Mouse (Mus musculus): Measurements from ENCODE around the gene Nemp1. TPM values are rescaled to one million over a fixed set of nuclear protein-coding genes. Genes with fewer than 3 reads are reported as not detected.
"Not testable (repeated sequence)": the region's sequence is repeated elsewhere in the genome, so short reads cannot be mapped to it uniquely, and the experiment has no call there.

The Nemp1 gene
- polyA plus RNA-seq, 1 experiment = 9.1 TPM

DNA sequence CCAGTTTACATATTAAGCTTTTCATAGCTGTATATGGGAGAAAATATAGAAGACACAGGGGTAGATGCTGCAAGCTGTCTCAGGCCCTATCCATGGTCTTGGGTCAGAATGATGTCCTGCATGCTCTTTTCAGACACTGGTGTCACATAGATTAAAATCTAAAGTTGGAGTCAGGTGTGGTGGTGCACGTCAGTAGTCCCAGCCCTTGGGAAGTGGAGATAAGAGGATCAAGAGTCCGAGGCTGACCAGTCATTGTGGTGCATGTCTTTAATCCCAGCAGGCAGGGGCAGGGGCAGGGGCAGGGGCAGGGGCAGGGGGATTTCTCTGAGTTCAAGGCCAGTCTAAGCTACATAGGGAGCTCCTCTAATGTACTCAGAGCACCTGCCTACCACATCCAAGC is 20.9 kb upstream of the Nemp1 start:
- no peak for DNase-seq (ENCODE audit: low spot score)

DNA sequence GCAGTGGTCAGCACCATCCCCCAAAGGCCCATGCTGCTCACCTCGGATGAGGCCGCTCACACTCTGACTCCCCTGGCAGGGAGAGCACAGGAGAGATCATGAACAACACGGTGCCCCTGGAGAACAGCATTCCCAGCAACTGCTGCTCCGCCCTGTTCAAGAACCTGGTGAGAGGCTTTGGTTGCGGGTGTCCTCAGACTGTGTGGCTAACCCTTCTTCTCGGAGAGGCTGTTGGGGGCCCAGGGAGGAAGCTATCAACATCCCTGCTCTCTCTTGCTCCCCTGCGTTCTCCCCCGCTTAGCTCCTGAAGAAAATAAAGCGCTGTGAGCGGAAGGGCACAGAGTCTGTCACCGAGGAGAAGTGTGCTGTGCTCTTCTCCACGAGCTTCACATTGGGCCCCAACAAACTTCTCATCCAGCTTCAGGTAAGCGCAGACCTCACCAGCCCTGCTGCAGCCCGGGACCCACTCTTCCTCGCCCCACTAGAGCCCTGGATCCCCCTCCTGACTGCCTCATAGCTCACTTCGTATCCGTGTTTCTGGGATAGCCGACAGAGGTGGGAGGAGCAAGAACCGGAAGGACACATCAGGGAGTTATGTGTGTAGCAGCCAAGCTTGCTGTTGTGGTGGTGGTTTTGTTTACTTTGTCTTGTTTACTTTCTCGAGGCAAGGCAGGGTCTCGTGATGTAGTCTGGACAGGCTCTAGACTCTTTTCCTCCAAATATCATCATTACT is 13.6 kb upstream of the Nemp1 start:
- DNase-seq (ENCODE audit: low spot score) = no peak

DNA sequence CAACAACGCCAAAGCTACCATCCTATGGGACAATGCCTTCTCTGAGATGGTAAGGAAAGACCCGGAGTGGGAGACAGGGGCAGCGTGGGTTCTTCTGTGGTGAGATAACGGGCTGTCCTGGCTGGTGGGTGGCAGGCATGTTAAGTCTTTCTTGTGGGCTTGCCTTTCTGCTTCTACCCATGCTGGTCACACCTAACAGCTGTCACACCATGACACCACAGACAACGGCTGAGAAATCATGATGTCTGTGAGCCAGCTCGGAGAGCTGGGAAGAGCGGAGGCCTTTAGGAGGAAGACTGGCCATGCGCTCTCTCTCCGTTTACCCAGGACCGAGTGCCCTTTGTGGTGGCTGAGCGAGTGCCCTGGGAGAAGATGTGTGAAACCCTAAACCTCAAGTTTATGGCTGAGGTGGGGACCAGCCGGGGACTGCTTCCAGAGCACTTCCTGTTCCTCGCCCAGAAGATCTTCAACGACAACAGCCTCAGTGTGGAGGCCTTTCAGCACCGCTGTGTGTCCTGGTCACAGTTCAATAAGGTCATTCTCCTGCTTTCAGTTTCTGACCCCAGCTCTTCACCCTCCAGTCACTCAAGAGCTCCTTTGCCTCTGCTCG is 11.6 kb upstream of the Nemp1 start:
- no peak for DNase-seq (ENCODE audit: low spot score)

DNA sequence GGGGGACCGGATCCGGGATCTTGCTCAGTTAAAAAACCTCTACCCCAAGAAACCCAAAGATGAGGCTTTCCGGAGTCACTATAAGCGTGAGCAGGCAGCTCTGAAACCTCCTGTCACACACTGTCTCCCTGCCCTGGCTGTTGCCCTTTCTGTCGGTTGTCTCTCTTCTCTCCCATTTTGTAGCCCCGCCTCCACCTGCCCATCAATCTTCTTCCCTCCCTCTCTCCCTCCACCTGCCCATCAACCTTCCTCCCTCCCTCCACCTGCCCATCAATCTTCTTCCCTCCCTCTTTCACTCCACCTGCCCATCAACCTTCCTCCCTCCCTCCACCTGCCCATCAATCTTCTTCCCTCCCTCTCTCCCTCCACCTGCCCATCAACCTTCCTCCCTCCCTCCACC is 9.1 kb upstream of the Nemp1 start:
- not testable (repeated sequence) for DNase-seq (ENCODE audit: low spot score)

DNA sequence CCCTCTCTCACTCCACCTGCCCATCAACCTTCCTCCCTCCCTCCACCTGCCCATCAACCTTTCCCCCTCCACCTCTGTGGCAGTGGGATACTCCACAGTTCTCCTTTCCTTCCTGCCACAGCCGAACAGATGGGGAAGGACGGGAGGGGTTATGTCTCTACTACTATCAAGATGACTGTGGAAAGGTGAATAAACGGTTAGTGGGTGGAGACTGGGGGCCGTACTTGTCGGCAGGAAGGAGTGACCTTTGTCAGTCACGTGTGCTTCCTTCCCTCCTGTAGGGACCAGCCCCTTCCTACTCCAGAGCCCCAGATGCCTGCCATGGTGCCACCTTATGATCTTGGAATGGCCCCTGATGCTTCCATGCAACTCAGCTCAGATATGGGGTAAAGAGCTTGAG is 8.6 kb upstream of the Nemp1 start:
- no peak for DNase-seq (ENCODE audit: low spot score)

DNA sequence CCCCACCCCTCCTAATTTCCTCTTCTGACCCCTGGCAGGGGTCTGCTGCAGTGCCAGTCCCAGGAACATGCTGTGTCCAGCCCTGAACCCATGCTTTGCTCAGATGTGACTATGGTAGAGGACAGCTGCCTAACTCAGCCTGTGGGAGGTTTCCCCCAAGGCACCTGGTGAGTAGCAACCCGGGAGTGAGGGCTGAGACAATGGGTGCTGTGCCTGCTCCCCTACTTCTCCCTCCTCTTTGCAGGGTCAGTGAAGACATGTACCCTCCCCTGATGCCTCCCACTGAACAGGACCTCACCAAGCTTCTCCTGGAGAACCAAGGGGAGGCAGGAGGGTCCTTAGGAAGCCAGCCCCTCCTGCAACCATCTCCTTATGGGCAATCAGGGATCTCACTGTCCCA is 7.2 kb upstream of the Nemp1 start:
- DNase-seq (ENCODE audit: low spot score) = no peak

DNA sequence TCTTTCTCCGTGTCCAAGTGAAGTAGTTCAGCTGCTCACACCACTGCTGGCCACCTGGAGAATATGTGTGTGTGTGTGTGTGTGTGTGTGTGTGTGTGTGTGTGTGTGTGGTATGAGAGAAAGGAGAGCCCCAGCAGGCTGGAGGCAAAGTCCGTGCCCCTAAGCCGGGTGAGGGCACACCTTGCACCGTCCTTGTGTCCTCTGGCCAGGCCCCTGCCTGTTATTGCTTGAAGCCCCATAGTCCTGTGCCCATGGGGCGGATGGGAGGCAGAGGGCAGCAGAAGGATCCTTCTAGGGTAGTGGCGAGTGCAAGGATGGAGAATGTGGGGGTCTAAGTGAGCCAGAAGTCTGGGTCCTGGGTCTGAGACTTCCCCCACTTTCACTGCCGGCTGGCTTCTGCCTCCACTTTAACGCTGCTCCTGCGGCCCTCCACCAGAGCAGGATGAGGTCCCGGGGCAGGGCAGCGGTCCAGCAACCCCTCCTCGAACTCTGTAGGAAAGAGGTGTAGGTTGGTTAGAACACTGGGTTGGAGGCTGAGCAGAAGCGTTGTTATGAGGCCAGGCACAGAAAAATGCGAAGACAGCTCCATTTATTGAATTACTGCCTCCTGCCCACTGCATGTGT is 5.3 kb upstream of the Nemp1 start:
- DNase-seq (ENCODE audit: low spot score) = no peak

DNA sequence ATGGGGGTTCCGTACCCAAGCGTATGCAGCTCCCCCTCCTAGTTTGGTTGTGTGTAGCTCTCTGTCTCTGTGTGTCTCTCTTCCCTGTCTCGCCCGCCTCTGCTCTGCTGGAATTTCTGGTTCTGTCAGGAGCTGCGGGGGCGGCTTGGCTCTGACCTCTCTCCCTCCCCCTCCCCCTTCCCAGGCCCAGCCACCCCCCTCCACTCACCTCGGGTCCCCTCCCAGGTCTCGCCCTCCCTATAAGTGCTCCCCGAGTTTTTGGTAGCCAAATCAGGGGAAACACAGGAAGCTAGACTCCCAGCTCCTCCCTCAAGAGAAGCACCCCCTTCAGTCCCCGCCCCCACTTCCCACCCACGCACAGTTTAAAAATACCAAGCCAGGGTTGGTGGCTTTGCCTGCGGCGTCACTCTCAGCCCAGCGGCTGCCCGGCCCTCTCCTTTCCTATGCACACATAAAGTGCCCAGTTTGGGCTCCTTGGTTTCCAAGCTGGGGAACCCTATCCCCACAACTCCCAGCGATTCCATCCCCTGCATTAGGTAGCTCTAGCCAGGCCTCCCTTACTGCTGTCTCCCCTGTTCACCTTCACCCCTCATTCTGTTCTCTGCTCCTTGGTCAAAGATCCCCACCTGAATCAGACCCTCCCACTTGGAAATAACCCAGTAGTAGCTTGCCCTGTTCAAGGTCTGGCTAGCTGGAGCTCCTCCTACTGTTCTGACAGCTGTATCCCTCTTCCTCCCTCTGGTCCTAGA is 4.6 kb upstream of the Nemp1 start:
- DNase-seq (ENCODE audit: low spot score) = no peak

DNA sequence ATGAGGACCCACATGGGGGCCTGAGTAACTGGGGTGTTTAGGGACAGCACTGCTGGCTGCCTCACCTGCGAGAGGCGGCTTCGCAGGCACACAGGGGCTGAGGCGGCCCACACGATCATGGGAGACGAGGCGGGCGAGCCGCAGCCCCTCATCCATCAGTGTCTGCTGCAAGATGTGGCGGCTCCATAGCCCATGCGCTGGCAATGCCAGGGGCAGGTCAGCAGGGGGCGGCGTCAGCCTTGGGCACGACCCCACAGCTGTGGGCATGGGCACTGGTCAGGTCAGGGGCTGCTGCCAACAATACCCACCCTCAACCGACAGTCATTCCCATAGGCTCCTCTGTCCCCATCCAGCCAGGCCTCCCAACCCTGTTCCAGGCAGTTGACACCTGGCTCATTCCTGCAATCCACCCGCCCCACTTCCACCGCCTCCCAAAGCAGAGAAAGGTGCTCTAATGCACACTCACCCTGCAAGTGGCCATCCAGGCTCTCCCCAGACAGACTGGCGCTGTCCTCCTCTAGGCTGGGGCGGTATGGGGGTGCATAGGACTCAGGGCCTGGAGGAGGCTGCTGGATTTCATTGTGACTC is 3.9 kb upstream of the Nemp1 start:
- DNase-seq (ENCODE audit: low spot score) = no peak

DNA sequence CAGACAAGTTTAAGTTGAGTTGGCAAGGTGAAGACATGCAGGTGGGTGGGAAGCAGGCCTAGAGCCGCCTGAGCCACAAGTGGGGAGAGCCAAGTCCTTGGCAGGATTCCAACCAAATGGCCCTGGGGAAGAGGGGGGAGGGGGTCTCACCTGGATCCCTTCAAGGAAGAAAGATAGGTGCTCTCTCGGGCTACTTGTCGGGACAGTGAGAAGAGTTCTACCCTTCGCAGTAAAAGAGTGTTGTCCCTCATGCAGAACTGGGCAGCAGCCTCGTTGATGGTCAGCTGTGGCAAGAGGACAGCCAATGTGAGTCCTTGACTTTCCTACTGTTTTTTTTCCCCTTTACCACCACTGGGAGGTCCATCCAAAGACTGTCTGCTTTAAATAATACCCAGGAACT is 3.1 kb upstream of the Nemp1 start:
- no peak for DNase-seq (ENCODE audit: low spot score)

DNA sequence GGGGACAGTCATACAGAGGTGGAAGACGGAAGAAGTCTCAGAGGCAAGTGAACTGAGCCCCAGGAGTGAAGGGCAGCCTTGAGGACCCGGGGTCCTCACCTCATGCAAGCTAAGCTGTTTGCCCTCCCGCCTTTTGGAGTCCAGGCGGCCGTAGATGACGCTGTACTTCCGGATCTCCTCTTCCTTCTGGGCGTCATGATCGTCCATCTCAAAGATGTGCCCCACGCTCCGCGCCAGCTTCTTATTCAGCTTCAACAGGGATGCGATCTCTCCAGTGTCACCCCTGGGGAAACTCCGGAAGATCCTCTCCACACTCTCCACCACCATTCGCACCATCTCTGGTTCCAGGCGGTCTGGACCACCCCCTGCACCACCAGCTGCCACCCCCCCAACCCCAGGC is 2.5 kb upstream of the Nemp1 start:
- DNase-seq (ENCODE audit: low spot score) = no peak

DNA sequence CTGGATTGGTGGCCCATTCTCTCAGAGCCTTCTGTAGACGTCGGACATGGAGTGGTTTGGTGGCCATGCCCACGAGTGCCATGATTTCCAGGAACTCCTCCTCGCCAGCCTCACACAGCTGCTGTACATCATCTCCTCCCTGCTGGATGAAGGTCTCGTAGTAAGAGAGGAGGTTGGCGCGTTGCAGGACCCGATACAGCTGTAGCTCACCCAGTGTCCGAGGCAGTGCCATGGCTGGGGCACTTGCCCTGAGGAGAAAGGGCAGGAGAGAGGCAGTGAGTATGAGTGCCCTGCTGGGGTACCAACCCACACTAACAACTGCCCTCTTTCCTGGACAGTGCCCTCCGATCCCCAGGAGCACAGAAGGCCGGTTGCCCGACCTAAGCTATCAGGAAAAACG is 1.8 kb upstream of the Nemp1 start:
- no peak for DNase-seq (ENCODE audit: low spot score)

DNA sequence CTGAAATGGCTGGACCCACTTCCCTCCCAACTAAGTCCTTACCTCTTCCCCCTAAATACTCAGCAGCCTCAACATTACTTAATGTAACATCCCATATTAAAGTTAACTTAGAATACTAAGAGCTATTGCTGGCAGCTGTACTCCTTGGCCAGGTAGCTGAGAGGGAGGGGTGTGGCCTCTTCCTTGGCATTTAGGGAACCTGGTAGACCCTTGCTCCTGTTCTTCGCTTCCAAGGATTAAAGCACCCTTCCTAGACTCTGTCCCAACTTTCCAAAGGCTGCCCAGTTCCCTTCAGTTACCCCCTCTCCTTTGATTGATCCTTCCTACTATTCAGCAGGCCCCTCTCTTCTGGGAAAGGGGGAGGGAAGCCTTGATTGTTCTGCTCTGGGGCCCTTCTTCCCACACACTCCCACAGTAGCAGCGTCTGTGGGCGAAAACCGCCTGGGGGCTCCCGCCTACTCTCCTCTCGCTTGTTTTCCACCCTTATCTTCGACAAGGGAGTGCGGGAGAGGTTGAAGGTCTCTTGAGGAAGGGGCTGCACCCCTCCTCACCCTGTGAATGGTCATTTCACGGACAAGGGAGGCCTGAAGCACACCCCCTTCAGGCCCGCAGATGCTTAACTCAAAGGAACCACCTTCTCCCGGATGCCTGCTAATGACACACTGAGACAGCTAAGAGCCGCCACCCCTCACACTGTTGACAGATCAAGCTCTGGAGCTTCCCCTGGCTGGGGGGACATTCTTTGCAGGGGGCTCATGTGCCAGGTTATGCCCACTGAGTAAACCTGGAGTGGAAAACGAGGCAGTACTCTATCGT is 1.1 kb upstream of the Nemp1 start:
- DNase-seq (ENCODE audit: low spot score) = no peak

DNA sequence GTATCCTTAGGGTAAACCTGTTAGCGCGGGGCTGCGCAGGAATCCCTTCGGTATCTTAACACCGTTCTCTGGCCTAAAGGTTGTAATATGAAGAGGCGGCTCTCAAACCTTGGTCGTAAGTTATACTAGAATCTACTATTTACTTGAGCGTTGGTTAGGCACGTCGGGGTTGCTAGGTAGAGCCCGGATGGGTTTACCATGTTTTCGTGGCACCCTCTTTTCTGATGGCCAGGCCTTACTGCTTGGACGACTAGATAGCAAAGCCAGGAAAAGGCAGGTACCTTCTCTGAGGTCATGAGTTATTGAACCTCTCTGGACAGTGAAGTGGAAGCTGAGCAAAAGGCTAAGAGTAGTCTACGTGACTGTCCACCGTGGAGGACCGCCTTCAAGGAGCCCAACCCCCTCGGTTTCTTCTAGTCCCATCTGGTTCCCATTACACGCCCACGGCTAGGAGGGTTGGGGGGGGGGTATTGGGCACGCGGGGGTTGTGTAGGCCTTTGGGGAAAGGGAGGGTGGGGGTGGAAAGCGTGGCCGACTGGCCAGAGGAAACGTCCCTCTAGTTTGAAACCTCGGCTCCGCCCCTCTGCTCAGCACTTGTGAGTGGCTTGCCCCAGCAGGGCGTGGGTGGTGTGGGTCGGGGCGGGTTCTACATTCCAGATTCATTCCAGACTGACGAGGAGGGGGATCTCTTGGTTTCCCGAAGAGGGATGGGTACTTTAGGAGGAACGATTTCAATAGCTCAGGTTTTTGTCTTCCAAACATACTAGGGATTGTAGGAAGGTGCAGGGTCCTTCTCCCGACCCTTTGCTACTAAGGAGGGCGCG is 780 bp downstream of the Nemp1 start:
- DNase-seq (ENCODE audit: low spot score) = peak; percentile 64

DNA sequence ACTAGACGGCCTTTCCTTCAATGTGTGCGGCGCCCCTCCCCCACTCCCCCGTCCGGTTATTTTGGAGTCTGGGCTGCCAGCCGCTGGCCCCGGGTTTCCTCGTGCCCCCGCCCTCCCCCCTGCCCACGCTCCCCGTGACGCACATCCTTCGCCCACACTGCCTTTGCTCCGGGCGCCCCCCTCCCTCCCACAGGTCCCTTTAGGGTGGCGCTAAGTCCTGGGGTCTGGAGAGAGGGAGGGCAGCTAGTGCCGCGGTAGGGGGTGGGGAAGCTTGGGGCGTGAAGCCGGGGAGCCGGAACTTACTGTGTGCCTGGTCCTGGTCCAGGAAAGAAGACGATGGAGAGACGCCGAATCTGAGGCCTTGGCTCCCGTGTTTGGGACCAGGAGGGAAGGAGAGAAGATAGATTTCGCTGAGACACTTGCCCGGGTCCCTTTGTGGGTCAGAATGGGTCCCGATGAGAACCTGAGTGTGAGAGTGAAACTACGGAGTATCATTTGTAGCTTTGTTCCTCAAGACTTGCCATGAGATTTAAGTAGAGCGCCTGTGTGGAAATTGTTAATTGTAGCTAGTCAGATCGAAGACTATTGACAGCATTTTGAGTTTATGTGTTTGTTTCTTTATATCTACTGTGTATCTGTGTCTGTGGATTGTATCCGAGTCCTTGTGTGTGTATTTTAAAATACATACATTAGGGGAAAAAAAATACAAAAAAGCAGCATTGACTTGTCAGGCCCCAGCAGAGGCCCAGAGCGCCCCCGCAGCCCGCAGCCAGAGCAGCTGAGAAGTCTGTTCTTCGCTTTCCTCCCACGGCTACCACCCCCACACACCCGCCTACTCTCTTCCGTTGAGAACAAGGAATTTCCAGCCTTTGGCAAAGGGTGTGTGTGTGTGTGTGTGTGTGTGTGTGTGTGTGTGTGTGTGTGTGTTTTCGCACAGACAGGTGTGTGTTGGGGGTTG is 1.7 kb downstream of the Nemp1 start, which contains the start of gene Nab2:
Gene Nab2, minus strand, starts transcription at position 476 of the 958 bp plus-strand sequence.
- DNase-seq (ENCODE audit: low spot score) = peak; percentile 65

DNA sequence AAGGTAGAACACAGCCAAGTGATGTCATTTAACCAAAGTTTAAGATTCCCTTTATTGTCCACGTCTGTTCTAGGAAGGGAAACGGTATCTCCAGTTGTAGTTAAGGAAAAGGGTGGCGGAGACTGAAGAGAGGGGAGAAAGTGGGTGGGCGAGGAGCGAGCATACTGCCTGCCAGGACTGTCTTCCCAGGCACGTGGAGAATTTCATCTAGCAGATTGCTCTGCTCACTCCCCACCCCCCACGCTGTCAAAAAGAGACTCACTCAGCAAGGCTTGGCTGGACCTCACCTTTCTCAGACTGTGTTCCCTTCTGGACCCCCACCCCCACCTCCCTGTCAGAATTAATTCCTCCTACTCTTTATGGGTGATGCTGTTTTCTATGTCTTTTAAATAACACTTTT is 2.5 kb downstream of the Nemp1 start:
- DNase-seq (ENCODE audit: low spot score) = no peak

DNA sequence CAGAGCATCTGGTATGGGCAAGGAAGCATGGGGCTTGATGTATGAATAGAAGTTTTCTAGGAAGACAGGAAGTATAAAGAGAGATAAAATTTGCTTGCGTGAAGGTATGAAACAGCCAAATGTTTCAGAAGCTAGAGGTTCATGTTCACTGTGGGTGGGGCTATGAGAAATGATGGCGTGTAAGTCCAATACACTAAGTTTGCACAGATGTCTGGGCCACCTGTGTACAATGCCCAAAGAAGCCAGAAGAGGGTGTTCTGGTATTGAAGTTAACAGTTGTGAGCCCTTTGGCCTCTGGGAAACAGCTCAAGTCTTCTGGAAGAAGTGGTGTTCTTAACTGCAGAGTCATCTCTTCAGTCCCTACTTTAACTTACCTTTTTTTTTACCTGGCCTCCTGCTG is 3.5 kb downstream of the Nemp1 start:
- no peak for DNase-seq (ENCODE audit: low spot score)

DNA sequence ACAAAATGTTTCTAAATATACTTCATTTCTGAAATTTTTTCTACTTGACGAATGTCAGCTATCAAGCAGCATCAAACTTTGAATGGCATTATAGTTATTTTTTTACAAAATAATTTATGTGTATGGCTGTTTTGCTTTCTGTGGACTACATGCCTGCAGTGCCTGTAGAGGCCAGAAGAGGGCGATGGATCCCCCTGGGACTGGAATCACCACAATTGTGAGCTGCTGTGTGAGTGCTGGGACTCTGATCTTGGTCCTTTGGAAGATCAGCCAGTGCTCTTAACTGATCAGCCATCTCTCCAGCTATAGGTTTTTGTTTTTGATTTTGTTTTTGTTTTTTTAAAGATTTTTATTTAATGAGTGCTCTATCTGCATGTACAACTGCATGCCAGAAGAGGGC is 4.6 kb downstream of the Nemp1 start:
- DNase-seq (ENCODE audit: low spot score) = no peak

DNA sequence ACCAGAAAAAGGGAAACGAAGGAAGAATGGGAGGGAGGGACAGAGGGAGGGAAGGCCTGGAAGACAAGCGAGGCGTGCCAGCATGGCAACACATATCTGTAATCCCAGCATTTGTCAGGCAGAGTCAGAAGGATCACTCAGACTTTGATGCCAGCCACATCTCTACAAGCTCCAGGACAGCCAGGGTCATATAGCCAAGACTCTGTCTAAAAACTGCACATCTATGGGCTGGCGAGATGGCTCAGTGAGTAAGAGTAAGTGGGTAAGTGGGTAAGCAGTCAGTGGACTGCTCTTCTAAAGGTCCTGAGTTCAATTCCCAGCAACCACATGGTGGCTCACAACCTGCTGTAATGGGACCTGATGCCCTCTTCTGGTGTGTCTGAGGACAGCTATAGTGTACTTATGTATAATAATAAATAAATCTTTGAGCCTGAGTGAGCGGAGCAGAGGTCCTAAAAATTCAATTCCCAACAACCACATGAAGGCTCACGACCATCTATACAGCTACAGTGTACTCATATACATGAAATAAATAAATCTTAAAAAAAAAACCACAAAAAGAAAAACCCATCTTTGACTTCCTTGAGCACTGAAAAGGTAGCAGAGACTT is 7.5 kb downstream of the Nemp1 start:
- no peak for DNase-seq (ENCODE audit: low spot score)
